Mouse (Mus musculus) heart, embryonic 16.5 days (tissue): ENCODE measurements around the gene Pawr. TPM values are rescaled to one million over a fixed set of nuclear protein-coding genes. Genes with fewer than 3 reads are reported as not detected.
A peak's percentile ranks its signal among the peaks of the same experiment; 100 is the strongest.

Experiments used
- ATAC-seq: fragments of 200-750 bp; cut with Nextera tagmentation; replicated peaks from 2 replicates; pipeline ENCODE4 v1.8.0; 2017; ENCODE audit warnings: moderate number of reproducible peaks; ENCODE audit not compliant: insufficient read depth, low FRiP score; ENCODE audit errors: extremely low read depth
- H3K27ac ChIP-seq: fragments of 300-500 bp; sonication (generic); 2 replicates; pipeline ENCODE4 v1.5.1; 2014; ENCODE audit warnings: mild to moderate bottlenecking, low read length, control low read depth, moderate library complexity
- H3K27me3 ChIP-seq: fragments of 300-500 bp; sonication (generic); 2 replicates; pipeline ENCODE4 v1.6.1; 2014; ENCODE audit warnings: low read length, mixed read lengths; ENCODE audit not compliant: control insufficient read depth, insufficient read depth
- H3K36me3 ChIP-seq: fragments of 300-500 bp; sonication (generic); 2 replicates; pipeline ENCODE4 v1.6.1; 2014; ENCODE audit not compliant: control insufficient read depth, insufficient read depth
- H3K4me1 ChIP-seq: fragments of 300-500 bp; sonication (generic); 2 replicates; pipeline ENCODE4 v1.6.1; 2014; ENCODE audit warnings: low read length, mixed read lengths; ENCODE audit not compliant: control insufficient read depth, insufficient read depth
- H3K4me2 ChIP-seq: fragments of 300-500 bp; sonication (generic); 2 replicates; pipeline ENCODE4 v1.6.1; 2014; ENCODE audit warnings: low read depth, mild to moderate bottlenecking, control low read depth, low read length
- H3K4me3 ChIP-seq: fragments of 300-500 bp; sonication (generic); 2 replicates; pipeline ENCODE4 v1.5.1; 2014; ENCODE audit warnings: mild to moderate bottlenecking, control low read depth, low read length
- H3K9ac ChIP-seq: fragments of 300-500 bp; sonication (generic); 2 replicates; pipeline ENCODE4 v1.6.1; 2014; ENCODE audit warnings: low read length, control low read depth
- H3K9me3 ChIP-seq: fragments of 300-500 bp; sonication (generic); replicated peaks from 2 replicates; pipeline ENCODE4 v1.6.1; 2016; ENCODE audit warnings: low read length; ENCODE audit not compliant: control insufficient read depth
- WGBS: fragments of 180-500 bp; shearing (Covaris S2); extraction: QIAGEN DNeasy Blood & Tissue Kit; methylation state at CpG from one replicate; pipeline ENCODE4 v1.1.7; 2014; 5-methylcytosine and 5-hydroxymethylcytosine counted together
- polyA plus RNA-seq: library from polyadenylated mRNA; unstranded; fragments of >200 nt; fragmentation: Nextera tagmentation; extraction: Ambion mirVana; gene quantifications from 2 replicates; pipeline ENCODE4 v1.2.1, GENCODE M21; 2015

Pawr gene
- polyA plus RNA-seq, 1 experiment from 2014 or later, result 4.1 TPM

DNA sequence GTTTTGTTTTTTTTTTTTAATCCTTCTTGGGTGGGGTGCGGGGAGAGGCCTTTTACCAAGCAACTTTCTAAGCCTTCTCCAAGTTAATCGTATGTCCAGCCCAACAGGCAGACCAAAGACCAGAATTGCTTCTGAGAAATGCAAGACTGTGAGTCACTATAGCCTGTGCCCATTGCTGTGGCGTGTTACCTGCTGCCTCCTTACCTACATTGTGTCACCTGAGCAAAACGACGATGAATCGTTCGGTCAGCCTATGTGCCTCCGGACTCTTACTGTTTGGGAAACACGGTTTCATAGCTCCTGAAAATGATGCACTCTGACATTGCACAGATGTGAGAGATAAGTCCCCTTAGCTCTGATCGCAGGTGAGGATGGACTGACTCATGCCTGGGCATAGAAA, 957 bp upstream of the Pawr start:
- Histone ChIP-seq H3K9me3 (no peaks in the 10 kb centered on the region), H3K4me2 (peak overlapping the region; percentile 87; the same call in 1 of the 2 replicates), H3K36me3 (no peaks in the 10 kb centered on the region), H3K4me1 (peaks cover 8% of the 10 kb centered on the region), H3K27me3 (peaks cover 5% of the 10 kb centered on the region), H3K4me3 (peak overlapping the region; percentile 90; the same call in 1 of the 2 replicates), H3K9ac (no peak overlapping the region), H3K27ac (no peak overlapping the region)
- 15% methylated on average over 10 of the region's 10 CpGs for WGBS
- ATAC-seq, result no peak

DNA sequence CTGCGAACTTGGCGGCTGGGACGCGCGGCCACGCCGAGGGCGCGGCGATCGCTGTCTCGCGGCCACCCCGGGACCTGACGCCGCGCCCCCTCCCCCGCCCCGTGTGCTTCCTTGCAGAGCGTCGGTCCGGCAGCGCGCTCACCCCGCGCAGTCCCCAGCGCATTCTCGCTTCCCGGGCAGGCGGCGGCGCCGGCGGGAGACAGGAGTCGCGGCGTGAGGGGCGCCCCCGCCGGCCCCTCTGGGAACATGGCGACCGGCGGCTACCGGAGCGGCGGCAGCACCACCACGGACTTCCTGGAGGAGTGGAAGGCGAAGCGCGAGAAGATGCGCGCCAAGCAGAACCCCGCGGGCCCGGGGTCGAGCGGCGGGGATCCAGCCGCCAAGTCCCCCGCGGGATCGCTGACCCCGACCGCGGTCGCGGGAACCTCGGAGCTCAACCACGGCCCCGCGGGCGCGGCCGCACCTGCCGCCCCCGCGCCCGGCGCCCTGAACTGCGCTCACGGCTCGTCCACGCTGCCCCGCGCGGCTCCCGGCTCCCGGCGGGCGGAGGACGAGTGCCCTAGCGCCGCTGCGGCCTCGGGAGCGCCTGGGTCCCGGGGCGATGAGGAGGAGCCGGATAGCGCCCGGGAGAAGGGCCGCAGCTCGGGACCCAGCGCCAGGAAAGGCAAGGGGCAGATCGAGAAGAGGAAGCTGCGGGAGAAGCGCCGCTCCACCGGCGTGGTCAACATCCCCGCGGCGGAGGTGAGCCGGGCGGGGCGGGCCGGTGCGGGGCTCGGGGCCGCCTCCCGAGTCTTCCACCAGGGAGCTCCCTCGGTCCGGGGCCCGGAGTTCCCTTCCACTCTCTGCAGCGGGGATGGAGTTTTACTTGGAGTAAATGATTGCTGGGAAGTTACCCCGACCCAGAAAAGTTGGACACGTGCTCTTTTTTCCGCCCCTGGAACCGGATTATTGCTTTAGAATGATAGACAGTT, 935 bp downstream of the Pawr start:
- Histone ChIP-seq H3K9me3 (no peaks in the 10 kb centered on the region), H3K4me1 (peaks cover 8% of the 10 kb centered on the region), H3K36me3 (no peaks in the 10 kb centered on the region), H3K27me3 (peaks cover 5% of the 10 kb centered on the region), H3K27ac (peak overlapping the region; percentile 72), H3K4me3 (peak overlapping the region; percentile 90), H3K9ac (peak overlapping the region; percentile 80), H3K4me2 (peak overlapping the region; percentile 87)
- ATAC-seq, result peak; percentile 61
- WGBS, result under 1% methylated on average over 126 of the region's 129 CpGs

DNA sequence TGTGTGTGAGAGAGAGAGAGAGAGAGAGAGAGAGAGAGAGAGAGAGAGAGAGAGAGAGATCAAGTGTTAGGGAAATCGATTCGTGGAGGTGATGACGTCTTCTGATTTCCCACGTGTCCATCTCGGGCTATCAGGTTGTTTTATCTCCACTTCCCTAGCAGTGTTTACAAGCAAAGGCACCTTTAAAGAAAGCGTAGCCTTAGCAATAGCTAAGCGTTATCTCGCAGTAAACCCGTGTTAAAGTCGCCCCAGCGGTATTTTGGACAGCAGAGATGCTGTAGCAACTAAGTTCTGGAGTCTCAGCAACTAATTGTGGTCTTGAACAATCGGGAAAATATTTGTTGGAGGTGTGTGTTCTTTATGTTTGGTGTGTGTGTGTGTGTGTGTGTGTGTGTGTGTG, 1.7 kb downstream of the Pawr start:
- WGBS, result 4% methylated on average over 12 of the region's 12 CpGs
- Histone ChIP-seq H3K4me3 (peak overlapping the region; percentile 90), H3K27ac (no peak overlapping the region), H3K9me3 (no peaks in the 10 kb centered on the region), H3K4me1 (peaks cover 8% of the 10 kb centered on the region), H3K4me2 (peak overlapping the region; percentile 87), H3K9ac (peak overlapping the region; percentile 80), H3K36me3 (no peaks in the 10 kb centered on the region), H3K27me3 (peaks cover 5% of the 10 kb centered on the region)
- ATAC-seq, result no peak

DNA sequence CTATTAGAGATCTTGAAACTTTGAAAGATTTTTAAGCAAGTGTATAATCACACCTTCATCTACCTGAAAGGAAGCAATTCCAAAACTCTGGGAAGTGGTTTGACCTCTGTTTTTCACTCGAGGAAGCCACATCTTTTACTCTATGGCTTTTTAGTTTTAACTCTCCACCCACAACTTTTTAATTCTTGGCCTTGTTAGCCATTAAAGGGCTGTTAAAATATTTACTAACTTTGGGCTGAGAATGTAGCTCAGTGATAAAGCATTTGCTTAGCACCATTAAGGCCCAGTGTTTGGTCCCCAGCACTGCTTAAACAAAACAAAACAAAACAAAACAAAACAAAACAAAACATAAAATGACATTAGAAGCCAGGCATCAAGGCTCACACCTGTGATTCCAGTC, 2.2 kb downstream of the Pawr start:
- H3K4me3 ChIP-seq, result peak overlapping the region; percentile 90
- H3K27me3 ChIP-seq, result peaks cover 5% of the 10 kb centered on the region
- no peak overlapping the region for H3K27ac ChIP-seq
- no peaks in the 10 kb centered on the region for H3K36me3 ChIP-seq
- WGBS, result 31% methylated on average over 1 of the region's 1 CpGs
- H3K9me3 ChIP-seq, result no peaks in the 10 kb centered on the region
- H3K4me1 ChIP-seq, result peaks cover 8% of the 10 kb centered on the region
- no peak for ATAC-seq
- H3K9ac ChIP-seq, result no peak overlapping the region
- peak overlapping the region; percentile 87 for H3K4me2 ChIP-seq

DNA sequence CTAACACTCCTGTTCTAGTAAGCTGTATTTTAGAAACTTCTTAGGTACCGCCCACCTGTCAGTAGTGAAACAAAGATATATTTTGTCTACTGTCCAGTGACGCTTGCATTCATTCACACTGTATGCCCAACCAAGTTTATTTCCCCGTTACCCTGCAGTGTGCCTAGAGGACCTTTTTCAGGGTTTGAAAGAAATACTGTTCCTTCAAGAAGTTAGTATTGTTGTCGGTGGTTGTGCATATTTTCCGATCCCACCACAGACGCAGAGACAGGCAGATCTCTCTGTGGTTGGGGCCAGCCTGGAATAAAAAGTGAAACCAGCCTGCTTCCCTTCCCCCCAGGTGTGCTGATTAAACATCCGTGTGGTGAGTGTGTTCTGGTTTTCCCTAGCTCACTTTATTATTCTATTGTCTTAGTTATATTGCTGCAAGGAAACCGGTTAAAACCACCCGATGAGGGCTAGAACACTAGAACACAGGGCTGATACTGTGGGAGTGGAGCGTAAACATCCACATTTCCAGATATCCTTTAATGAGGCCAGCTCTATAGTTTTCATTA, 3.9 kb downstream of the Pawr start:
- peaks cover 4% of the 10 kb centered on the region for H3K27me3 ChIP-seq
- peaks cover 8% of the 10 kb centered on the region for H3K4me1 ChIP-seq
- H3K9me3 ChIP-seq, result no peaks in the 10 kb centered on the region
- no peak overlapping the region for H3K4me3 ChIP-seq
- 82% methylated on average over 10 of the region's 10 CpGs for WGBS
- no peak overlapping the region for H3K4me2 ChIP-seq
- no peak for ATAC-seq
- H3K36me3 ChIP-seq, result no peaks in the 10 kb centered on the region
- no peak overlapping the region for H3K9ac ChIP-seq
- no peak overlapping the region for H3K27ac ChIP-seq

DNA sequence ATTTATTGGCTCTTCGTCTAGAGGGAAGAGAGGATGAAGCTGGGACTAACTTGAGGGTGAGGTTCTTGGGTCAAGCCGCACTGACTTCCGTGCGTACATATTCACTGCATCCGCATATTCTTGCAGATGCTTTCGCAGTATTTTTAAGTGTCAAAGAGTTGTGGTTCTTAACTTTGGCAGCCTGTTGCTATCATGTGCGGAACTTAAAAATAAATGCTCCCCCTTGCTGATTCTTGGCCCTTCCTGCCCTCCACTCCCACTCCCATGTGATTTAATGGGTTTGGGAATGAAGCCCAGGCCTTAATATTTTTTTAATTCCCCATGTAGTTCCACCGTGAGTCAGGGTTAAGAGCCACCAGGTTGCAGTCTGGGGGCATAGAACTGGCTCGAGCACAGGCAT, 4.7 kb downstream of the Pawr start:
- H3K9ac ChIP-seq, result no peak overlapping the region
- no peaks in the 10 kb centered on the region for H3K36me3 ChIP-seq
- no peak overlapping the region for H3K4me3 ChIP-seq
- H3K27ac ChIP-seq, result no peak overlapping the region
- 70% methylated on average over 9 of the region's 9 CpGs for WGBS
- H3K4me1 ChIP-seq, result peaks cover 6% of the 10 kb centered on the region
- no peak for ATAC-seq
- H3K9me3 ChIP-seq, result no peaks in the 10 kb centered on the region
- peaks cover under 1% of the 10 kb centered on the region; the same call in 1 of the 2 replicates for H3K27me3 ChIP-seq
- H3K4me2 ChIP-seq, result no peak overlapping the region

DNA sequence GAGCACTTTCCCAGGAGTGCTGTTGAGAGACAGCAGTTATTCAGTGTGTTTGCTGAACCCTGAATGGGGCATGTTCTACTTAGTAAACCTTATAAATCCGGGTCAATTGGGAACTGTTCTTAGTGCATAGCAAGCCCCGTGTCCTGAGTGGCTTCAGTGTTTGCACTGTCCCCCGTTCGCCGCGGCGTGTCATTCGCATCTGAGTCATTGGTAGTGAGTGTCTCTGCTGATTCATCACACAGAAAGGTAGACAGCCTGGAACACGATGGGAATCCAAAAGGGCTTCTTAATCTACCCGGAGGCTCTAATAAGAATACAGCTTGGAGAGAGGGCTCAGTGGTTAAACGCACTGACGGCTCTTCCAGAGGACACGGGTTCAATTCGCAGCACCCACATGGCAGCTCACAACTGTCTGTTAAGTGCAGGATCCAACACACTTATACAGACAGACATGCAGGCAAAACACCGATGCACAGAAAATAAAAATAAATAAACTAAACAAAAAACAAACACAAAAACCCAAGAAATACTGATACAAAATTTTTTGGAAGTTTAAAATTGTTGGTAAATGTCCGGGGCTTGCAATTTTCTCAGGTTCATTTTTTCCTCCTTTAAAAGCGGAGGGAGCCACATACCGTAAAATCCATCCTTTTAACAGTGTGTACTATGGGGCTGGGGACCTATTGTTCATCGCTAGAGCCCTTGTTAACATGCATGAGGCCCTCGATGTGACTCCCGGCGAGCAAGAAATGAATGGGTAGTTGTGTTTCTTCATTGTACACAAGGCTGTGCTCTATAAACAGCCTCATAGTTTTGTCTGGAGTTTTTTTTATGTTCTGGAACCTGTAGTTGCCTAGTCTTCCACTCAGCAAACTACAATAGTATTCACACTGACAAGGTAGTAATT, 6.4 kb downstream of the Pawr start:
- Histone ChIP-seq H3K27me3 (no peaks in the 10 kb centered on the region), H3K4me1 (peaks cover 6% of the 10 kb centered on the region), H3K36me3 (no peaks in the 10 kb centered on the region), H3K9me3 (no peaks in the 10 kb centered on the region), H3K9ac (no peak overlapping the region), H3K4me2 (no peak overlapping the region), H3K27ac (no peak overlapping the region), H3K4me3 (no peak overlapping the region)
- whole genome bisulfite sequencing, result 85% methylated on average over 22 of the region's 22 CpGs
- no peak for ATAC-seq

DNA sequence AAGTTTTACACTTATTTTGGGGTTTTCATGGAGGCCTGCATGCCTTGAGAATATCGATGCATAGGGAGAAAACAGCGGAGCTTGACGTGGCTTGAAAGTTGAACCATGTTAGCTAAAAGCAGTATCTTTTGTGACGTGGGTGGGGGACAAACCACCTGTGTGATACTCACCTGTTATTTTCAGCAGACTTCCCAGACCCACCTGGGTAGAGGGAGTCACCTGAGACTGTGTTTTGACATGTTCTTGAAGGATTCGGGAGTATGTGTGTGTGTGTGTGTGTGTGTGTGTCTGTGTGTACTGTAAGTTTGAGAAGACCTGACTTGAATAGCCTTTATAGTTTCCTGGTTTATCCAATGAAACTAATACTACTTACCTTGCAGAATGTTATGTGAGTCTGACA, 7.2 kb downstream of the Pawr start:
- 90% methylated on average over 5 of the region's 5 CpGs for WGBS
- no peak overlapping the region for H3K4me2 ChIP-seq
- H3K4me1 ChIP-seq, result peaks cover under 1% of the 10 kb centered on the region; the same call in 1 of the 2 replicates
- no peaks in the 10 kb centered on the region for H3K36me3 ChIP-seq
- no peaks in the 10 kb centered on the region for H3K9me3 ChIP-seq
- no peaks in the 10 kb centered on the region for H3K27me3 ChIP-seq
- no peak overlapping the region for H3K27ac ChIP-seq
- no peak for ATAC-seq
- H3K4me3 ChIP-seq, result no peak overlapping the region
- no peak overlapping the region for H3K9ac ChIP-seq
